Mouse (Mus musculus) kidney, postnatal 25 days (tissue): Measurements from ENCODE around the gene Sos1.

Source experiments
- DNase-seq, 2 experiments: peaks; one replicate each; pipeline ENCODE4 v3.0.0; 2021; ENCODE audit warnings: mixed read lengths in 2 of 2

Sos1 gene

GRCm38 (mm10) chr17:80492811-80493210 is 12.6 kb upstream of the Sos1 start:
- no peak for DNase-seq

GRCm38 (mm10) chr17:80492274-80492673 is 12.0 kb upstream of the Sos1 start:
- no peak for DNase-seq

GRCm38 (mm10) chr17:80490166-80490565 is 9.9 kb upstream of the Sos1 start:
- DNase-seq, result no peak

- no peak for DNase-seq
Measured at GRCm38 (mm10) chr17:80488918-80489317, 8.7 kb upstream of the Sos1 start.

GRCm38 (mm10) chr17:80485160-80485559 is 4.9 kb upstream of the Sos1 start:
- DNase-seq, result no peak

GRCm38 (mm10) chr17:80480855-80481224 is 587 bp upstream of the Sos1 start:
- no peak for DNase-seq

- peak; percentile 54 to 78 for DNase-seq
Measured at GRCm38 (mm10) chr17:80479295-80480030, 790 bp downstream of the Sos1 start.

GRCm38 (mm10) chr17:80477679-80478078 is 2.6 kb downstream of the Sos1 start:
- no peak for DNase-seq

GRCm38 (mm10) chr17:80476496-80476895 is 3.8 kb downstream of the Sos1 start:
- DNase-seq, result no peak

GRCm38 (mm10) chr17:80471056-80471802 is 9.0 kb downstream of the Sos1 start:
- DNase-seq, result no peak

- peak; percentile 38 to 59 for DNase-seq
Measured at GRCm38 (mm10) chr17:80468417-80468894, 11.8 kb downstream of the Sos1 start.

- DNase-seq, result no peak
Measured at GRCm38 (mm10) chr17:80460258-80460657, 20.0 kb downstream of the Sos1 start.

GRCm38 (mm10) chr17:80455648-80456047 is 24.6 kb downstream of the Sos1 start:
- peak in 1 of 2 experiments; percentile 15 for DNase-seq

GRCm38 (mm10) chr17:80450426-80451030 is 29.7 kb downstream of the Sos1 start:
- DNase-seq, result no peak

GRCm38 (mm10) chr17:80446470-80446869 is 33.8 kb downstream of the Sos1 start:
- DNase-seq, result no peak

GRCm38 (mm10) chr17:80445433-80445832 is 34.8 kb downstream of the Sos1 start:
- no peak for DNase-seq

GRCm38 (mm10) chr17:80435680-80436079 is 44.6 kb downstream of the Sos1 start:
- no peak for DNase-seq

GRCm38 (mm10) chr17:80434430-80434829 is 45.8 kb downstream of the Sos1 start:
- peak in 1 of 2 experiments; percentile 46 for DNase-seq

- no peak for DNase-seq
Measured at GRCm38 (mm10) chr17:80431997-80432396, 48.3 kb downstream of the Sos1 start.

GRCm38 (mm10) chr17:80427966-80428365 is 52.3 kb downstream of the Sos1 start:
- DNase-seq, result peak; percentile 40 to 45

- no peak for DNase-seq
Measured at GRCm38 (mm10) chr17:80426901-80427300, 53.4 kb downstream of the Sos1 start.

GRCm38 (mm10) chr17:80426171-80426570 is 54.1 kb downstream of the Sos1 start:
- DNase-seq, result no peak

- no peak for DNase-seq
Measured at GRCm38 (mm10) chr17:80420998-80421397, 59.3 kb downstream of the Sos1 start.
